Mouse (Mus musculus): ENCODE measurements around the gene Xiap.

- TF ChIP-seq GATA1 (IDR thresholded peaks at IDR 0.05; ENCODE audit: borderline replicate concordance, low read length) (no peak), FLI1 (IDR thresholded peaks at IDR 0.05; ENCODE audit: low read length) (no peak)
These were observed 60.1 kb downstream of the Xiap start for GRCm38 (mm10) chrX:42119442-42120048.
